Mouse (Mus musculus) frontal cortex, adult (tissue): ENCODE results near the gene Ptpru.

Experiments
- ATAC-seq: cut with Nextera tagmentation; 2 replicates; pipeline ENCODE4 v1.9.2; 2017; ENCODE audit warnings: mild to moderate bottlenecking, moderate library complexity, mixed read lengths; ENCODE audit not compliant: low TSS enrichment

Ptpru gene

DNA sequence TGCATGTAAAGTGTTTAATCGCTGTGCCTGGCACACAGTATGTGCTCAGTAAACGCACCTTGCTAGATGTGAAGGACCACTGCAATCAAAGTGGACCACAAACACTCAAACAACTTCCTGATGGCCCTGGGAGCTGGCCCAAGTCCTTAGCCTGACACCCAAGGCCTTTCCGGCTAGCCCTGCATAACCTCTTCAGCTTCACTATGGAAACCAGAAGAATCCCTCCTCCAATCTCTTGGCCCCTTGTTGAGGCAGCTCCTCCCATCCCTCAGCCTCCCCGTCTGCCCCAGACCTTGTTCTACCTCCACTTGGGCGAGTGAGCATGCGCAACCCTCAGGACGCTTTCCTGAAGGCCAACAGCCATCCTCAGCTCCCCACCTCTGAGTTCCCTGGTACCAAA is 51.3 kb downstream of the Ptpru start:
- no peak for ATAC-seq

GRCm38 (mm10) chr4:131784034-131784433 is 54.1 kb downstream of the Ptpru start:
- no peak for ATAC-seq

GRCm38 (mm10) chr4:131781023-131781422 is 57.1 kb downstream of the Ptpru start:
- peak; percentile 13; the same call in 1 of the 2 replicates for ATAC-seq

DNA sequence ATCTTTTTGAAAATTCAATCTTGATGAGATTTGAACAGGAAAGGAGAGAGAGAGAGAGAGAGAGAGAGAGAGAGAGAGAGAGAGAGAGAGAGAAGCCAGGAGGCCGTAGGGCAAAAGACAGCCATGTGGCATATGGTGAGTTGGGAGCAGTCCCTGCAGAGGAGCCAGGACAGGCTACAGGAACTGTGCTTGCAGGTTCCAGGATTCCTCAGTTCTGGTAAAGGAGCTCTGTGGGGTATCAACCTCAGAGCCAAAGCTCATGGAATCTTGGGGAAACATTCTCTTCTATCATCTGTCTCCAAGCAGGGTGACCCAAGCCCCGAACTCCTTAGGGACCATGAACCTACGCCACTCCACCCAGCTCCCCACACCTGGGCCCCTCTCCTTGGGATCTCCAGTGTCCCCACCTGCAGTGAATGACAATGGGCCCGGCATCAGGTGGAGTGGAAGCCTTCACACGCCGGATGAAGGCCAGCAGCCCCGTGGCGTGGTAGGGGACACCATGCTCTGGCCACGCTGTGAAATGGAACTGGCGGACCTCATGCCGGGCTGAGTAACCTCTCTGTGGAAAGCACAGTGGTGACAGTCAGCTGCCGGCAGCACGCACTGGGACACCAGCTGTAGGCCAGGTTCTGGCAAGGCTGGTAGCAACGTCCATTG is 59.3 kb downstream of the Ptpru start:
- no peak for ATAC-seq

DNA sequence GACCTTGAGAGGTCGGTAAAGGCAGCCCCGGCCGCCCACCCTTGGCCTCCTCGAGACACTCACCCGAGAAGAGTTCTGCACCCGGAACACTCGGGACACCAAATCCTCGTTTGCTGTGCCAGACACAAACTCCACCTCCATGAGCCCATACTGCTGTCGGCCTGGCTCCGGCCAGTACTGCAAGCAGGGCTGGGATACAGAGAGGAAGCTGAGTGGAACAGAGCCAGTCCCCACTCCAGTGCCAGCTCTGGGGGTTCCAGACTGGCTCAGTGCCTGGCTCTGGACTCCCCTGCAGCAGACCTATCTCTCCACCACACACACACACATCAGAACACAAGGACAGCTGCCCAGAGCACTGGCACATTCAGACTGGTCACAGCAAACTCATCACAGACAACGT is 66.7 kb downstream of the Ptpru start:
- no peak for ATAC-seq

DNA sequence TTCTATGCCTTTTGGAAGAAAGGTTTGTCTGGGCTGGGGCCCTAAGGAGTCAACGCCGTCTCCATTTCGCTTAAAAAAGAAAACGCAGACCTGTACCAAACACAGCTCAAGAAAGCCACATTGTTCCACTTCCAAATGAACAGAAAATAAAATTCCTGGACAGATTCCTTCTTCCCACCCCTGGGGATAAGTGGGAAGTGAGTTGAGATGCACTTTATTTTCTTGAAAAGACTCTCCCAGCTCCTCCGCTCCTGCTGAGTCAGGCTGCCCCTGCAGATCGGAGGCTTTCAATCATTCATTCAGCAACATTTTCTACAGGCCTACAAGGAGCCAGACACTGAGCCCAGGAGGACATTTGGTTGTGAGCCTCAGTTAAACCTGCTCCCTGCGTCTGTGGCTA is 74.2 kb downstream of the Ptpru start:
- peak; percentile 89 for ATAC-seq

DNA sequence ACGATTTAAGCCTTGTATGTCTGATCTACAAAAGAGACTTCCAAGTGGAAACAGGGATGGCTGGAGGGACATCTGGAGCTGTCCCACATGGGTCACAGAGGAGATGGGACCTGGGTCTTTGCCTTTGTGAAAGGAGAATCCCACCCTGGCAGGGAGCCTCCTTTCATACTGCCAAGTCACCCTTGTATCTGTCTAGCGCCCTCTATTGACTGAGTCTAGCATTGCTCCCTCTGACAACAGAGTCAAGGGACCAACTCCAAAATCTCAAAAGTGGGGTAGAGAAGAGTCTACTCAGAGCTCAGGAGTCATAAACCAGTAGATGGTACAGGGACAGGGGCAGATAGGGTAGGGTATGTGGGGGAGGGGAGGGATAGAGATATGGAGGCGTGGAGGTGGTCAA is 74.6 kb downstream of the Ptpru start:
- ATAC-seq: 0 out of 2 replicates have a peak, but pooled peaks have one; percentile 6

DNA sequence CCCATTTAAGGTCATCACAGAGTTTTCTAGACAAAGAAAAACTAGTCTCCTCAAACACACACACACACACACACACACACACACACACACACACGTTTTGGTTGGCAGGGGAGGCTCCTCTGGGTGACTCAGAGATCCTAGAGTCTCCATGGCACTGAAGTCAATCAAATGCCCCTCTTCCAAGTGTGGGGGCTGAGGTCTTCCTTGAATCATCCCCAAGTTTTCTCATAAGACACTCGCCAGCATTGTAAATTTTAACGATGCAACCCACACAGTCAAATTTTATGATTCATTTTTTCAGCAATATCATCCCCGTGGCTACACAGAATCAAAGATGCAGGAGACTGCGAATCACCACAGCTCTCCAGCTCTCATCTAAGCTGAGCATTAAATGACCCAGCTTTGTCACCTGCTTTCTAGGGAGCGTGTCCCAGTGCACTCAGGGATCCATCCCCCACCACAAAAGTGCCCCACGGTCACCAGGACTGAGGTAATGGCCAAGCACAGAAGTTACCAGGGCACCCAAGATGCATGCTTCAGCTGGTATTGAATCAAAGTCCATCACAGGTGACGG is 75.8 kb downstream of the Ptpru start:
- ATAC-seq: peak; percentile 55; the same call in 1 of the 2 replicates

DNA sequence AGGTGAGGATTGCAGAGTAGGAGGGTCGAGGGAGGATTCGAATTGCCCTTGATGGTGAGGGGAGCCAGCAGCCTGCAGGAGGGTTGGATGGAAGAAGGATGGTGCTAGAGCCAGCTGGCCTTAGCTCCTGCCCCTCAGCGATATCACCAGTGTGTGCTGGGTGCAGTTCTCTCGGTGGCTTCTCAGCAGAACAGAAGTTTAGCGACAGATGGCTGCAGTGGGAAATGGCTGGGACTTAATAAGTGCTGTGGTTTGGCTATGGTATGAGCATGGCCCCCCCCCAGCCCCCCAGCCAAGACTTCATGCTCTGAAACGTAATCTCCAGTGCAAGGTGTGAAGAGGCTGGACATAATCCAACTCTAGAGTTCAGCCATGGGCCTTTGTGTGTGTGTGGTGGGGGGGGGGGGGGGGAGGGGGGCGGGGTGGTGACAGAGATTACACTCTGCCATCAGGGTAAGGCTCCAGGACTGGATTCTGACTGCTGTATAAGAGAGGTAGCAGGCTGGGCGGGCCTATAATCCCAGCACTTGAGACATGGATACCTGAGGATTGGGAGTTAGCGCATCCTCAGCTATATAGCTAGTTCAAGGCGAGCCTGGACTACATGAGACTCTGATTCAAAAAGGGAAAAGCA is 85.8 kb downstream of the Ptpru start:
- peak; percentile 38; the same call in 1 of the 2 replicates for ATAC-seq

DNA sequence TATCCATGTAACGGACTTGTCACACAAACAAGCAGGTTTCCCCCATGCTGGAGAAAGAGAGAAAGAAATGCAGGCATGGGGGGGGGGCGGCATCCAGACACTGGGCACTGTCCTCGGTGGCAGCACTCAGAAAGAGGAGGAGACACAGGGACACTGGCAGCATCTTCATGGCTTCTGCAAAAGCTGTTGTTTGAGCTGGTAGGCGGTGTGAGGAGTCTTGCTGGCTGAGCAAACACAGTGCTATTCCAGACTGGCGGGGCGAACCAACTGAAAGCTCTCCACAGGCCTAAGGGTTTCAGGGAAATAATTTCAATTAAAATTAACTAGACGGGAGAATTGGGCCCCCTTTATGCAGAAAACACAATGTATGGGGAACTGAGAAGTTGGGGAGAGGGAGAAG is 86.5 kb downstream of the Ptpru start:
- ATAC-seq: peak; percentile 95

DNA sequence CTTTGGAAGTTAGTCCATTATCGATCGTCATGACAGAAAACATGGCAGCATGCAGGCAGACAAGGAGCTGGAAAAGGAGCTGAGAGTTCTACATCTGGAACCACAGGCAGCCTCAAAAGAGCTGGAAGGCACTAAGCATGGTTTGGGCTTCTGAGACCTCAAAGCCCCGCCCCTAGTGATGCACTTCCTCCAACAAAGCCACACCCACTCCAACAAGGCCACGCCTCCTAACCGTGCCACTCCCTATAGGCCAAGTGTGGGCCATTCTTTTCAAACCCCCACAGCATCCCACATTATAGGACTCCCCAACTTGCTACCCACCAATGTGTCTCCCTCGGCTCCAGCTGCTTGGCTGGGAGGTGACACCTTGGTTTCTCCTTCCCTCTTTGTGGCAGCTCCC is 88.3 kb downstream of the Ptpru start:
- no peak for ATAC-seq

DNA sequence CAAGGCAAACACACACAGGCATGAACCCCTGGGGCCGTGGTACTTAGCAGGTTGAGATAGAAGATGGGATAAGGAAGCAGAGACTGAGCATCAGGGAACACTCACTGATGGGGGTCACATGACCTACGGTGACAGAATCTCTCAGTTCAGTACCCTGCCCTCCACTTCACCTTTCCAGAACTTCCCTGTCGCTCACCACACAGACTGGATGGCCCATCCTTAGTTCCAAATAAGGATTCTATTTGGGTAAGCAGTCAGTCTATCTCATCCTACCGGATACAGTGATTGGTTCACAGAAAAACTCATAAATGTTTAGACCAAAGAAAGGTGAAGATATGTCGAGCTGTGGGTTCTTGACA is 93.4 kb downstream of the Ptpru start:
- no peak for ATAC-seq

GRCm38 (mm10) chr4:131743831-131744684 is 94.0 kb downstream of the Ptpru start:
- ATAC-seq: no peak

- no peak for ATAC-seq
Measured at GRCm38 (mm10) chr4:131743031-131743430, 95.1 kb downstream of the Ptpru start.

- ATAC-seq: no peak
Measured at GRCm38 (mm10) chr4:131740621-131741020, 97.5 kb downstream of the Ptpru start.

DNA sequence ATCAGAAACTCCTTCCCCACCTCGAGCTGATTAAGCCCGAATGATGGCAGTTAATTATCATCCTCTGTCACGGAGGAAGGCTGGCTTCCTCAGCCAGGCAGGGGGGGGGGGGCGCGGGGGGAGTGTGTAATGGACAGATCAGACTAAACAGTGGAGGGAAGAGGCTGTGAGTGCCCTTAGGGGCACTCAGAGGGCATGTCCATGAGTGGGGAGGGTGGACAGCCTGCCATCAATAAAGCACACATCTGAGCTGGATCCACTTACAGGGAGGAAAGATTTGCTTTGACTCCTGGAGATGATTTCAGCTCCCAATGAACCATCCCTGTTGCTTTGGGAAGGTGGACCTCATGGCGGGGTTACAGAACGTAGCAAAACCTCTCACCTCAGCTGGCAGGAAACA is 109.5 kb downstream of the Ptpru start:
- ATAC-seq: no peak

GRCm38 (mm10) chr4:131723415-131724080 is 114.5 kb downstream of the Ptpru start:
- ATAC-seq: no peak

GRCm38 (mm10) chr4:131722121-131722841 is 115.8 kb downstream of the Ptpru start:
- no peak for ATAC-seq

DNA sequence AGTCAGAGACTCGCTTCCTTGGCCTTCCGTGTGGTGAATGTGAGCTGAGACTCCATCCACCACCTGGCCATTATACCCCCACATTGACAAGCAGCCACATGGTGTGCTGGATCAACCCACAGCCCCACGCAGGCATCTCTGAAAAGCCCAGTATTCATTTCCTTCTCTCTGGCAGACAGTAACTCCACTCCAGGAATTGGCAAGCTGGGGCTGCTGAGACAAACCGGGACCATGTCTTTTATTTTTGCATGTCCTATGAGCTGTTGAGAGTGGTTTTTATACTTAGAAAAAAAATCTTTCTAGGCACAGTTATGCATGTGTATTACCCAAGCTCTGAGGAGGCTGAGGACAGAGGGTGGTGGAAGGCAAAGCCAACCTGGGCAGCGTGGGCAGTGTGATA is 118.9 kb downstream of the Ptpru start:
- ATAC-seq: peak; percentile 94
